Mouse (Mus musculus) hindbrain, postnatal 0 days (tissue): ENCODE measurements around the gene Lrrk2. TPM values are rescaled to one million over a fixed set of nuclear protein-coding genes. Genes with fewer than 3 reads are reported as not detected.

ENCODE experiments used
- ATAC-seq: fragments of 200-750 bp; cut with Nextera tagmentation; 2 replicates; pipeline ENCODE4 v1.8.0; 2017; ENCODE audit warnings: mild to moderate bottlenecking, moderate TSS enrichment, moderate library complexity
- DNase-seq: peaks from one replicate; pipeline ENCODE4 v3.0.0-alpha.2; 2015; ENCODE audit warnings: low spot score
- H3K27ac ChIP-seq: fragments of 300-500 bp; sonication (generic); 2 replicates; pipeline ENCODE4 v1.5.1; 2014; ENCODE audit warnings: mild to moderate bottlenecking
- H3K27me3 ChIP-seq: fragments of 300-500 bp; sonication (generic); 2 replicates; pipeline ENCODE4 v1.6.1; 2014; ENCODE audit warnings: low read length, mixed read lengths; ENCODE audit not compliant: insufficient read depth
- H3K36me3 ChIP-seq: fragments of 300-500 bp; sonication (generic); 2 replicates; pipeline ENCODE4 v1.6.1; 2014; ENCODE audit warnings: low read length, mixed read lengths; ENCODE audit not compliant: insufficient read depth
- H3K4me1 ChIP-seq: fragments of 300-500 bp; sonication (generic); 2 replicates; pipeline ENCODE4 v1.6.1; 2014; ENCODE audit warnings: antibody characterized with exemption, low read length, mixed read lengths; ENCODE audit not compliant: insufficient read depth
- H3K4me2 ChIP-seq: fragments of 300-500 bp; sonication (generic); 2 replicates; pipeline ENCODE4 v1.6.1; 2014; ENCODE audit warnings: low read depth, mild to moderate bottlenecking, low read length, moderate library complexity, mixed read lengths
- H3K4me3 ChIP-seq: fragments of 300-500 bp; sonication (generic); 2 replicates; pipeline ENCODE4 v1.5.1; 2014; ENCODE audit warnings: low read length
- H3K9ac ChIP-seq: fragments of 300-500 bp; sonication (generic); replicated peaks from 2 replicates; pipeline ENCODE4 v1.6.1; 2014; ENCODE audit warnings: mild to moderate bottlenecking, low read length, moderate library complexity, mixed read lengths
- H3K9me3 ChIP-seq: fragments of 300-500 bp; sonication (generic); 2 replicates; pipeline ENCODE4 v1.6.1; 2016; ENCODE audit warnings: low read length, mixed read lengths
- CTCF ChIP-seq: IDR thresholded peaks from 2 replicates; pipeline ENCODE4 v1.5.1; 2016; ENCODE audit warnings: antibody characterized with exemption, control low read depth, low read depth
- WGBS: fragments of 180-500 bp; shearing (Covaris S2); extraction: QIAGEN DNeasy Blood & Tissue Kit; methylation state at CpG from one replicate; pipeline ENCODE4 v1.1.7; 2014; 5-methylcytosine and 5-hydroxymethylcytosine counted together
- polyA plus RNA-seq: library from polyadenylated mRNA; unstranded; fragments of >200 nt; fragmentation: Nextera tagmentation; extraction: Ambion mirVana; gene quantifications from 2 replicates; pipeline ENCODE4 v1.2.1, GENCODE M21; 2015
- total RNA-seq: library from RNA; depleted of rRNA; stranded (reverse); fragments of >200 nt; gene quantifications from 2 replicates; pipeline ENCODE4 v1.2.3, GENCODE M21; 2014

Lrrk2 gene
- total and polyA plus RNA-seq, 2 experiments from 2014 or later, result 1.9 to 5.5 TPM

DNA sequence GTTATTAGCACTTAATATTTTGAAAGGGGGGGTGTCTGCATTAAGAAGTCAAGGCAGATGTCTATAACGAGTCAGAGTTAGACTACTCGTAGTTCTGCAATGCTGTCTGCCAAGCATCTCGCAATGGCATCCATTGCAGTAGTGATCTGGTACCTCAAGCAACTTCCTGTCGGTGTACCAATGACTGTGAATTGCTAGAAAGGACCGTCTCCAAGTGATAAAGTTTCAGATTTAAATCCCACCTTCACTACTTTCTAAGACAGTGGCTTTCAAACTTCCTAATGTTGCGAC lies 12.0 kb upstream of the Lrrk2 start:
- no peaks in the 10 kb centered on the region for H3K9me3 ChIP-seq
- no peak overlapping the region for H3K4me2 ChIP-seq
- ATAC-seq, result no peak
- H3K4me1 ChIP-seq, result no peaks in the 10 kb centered on the region
- TF ChIP-seq CTCF, result no peak
- H3K9ac ChIP-seq, result no peak overlapping the region
- no peaks in the 10 kb centered on the region for H3K36me3 ChIP-seq
- H3K27me3 ChIP-seq, result no peaks in the 10 kb centered on the region
- H3K27ac ChIP-seq, result no peak overlapping the region
- H3K4me3 ChIP-seq, result no peak overlapping the region
- DNase-seq, result no peak
- WGBS, result 91% methylated on average over 6 of the region's 6 CpGs

- no peak for DNase-seq
- no peak for TF ChIP-seq CTCF
- Histone ChIP-seq H3K36me3 (no peaks in the 10 kb centered on the region), H3K4me2 (no peak overlapping the region), H3K27ac (no peak overlapping the region), H3K9ac (no peak overlapping the region), H3K4me1 (no peaks in the 10 kb centered on the region), H3K4me3 (no peak overlapping the region), H3K9me3 (no peaks in the 10 kb centered on the region), H3K27me3 (no peaks in the 10 kb centered on the region)
- WGBS, result 84% methylated on average over 10 of the region's 10 CpGs
- no peak for ATAC-seq
Observed at GRCm38 (mm10) chr15:91664586-91665132, 8.3 kb upstream of the Lrrk2 start.

DNA sequence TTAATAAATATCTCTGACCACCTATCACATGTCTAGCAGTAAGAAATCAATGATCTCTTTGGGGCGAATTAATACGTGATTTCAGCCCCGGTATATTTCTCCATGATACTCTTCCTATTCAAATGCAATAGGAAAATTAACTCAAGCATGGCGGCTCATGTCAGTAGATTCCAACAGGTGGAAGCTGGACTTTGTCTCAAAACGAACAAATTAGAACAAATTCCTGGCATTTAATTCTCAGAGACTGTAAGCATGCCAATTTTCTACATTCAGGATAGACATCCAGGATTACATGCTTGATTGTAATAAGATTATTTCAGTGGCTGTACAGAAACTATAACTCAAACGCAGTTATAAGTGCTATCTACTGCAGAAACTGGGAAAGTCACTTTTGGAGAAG lies 7.4 kb upstream of the Lrrk2 start:
- H3K9me3 ChIP-seq, result no peaks in the 10 kb centered on the region
- H3K4me1 ChIP-seq, result no peaks in the 10 kb centered on the region
- H3K9ac ChIP-seq, result no peak overlapping the region
- H3K27ac ChIP-seq, result no peak overlapping the region
- ATAC-seq, result no peak
- no peaks in the 10 kb centered on the region for H3K36me3 ChIP-seq
- TF ChIP-seq CTCF, result no peak
- no peak overlapping the region for H3K4me2 ChIP-seq
- no peak for DNase-seq
- WGBS, result 87% methylated on average over 6 of the region's 6 CpGs
- no peak overlapping the region for H3K4me3 ChIP-seq
- H3K27me3 ChIP-seq, result no peaks in the 10 kb centered on the region

DNA sequence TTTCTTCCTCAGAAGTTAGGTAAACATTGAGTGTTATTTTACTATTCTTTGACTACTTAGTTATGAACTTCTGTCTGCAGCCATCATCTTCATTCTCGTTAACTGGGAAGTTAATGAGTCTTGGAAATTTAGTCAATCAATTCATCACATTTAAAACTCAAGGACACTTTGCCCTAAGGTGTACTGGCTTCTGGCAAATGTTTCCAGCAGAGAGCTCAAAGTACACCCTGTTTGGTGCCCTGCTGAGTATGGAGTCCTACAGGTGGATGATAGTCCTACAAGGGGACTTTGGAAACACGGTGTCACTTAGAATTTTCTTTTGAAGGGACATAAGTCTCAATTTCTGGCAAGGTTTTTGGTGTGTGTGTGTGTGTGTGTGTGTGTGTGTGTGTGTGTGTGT lies 1.8 kb upstream of the Lrrk2 start:
- no peaks in the 10 kb centered on the region for H3K27me3 ChIP-seq
- no peak for TF ChIP-seq CTCF
- no peak overlapping the region for H3K4me3 ChIP-seq
- 93% methylated on average over 2 of the region's 2 CpGs for WGBS
- H3K4me1 ChIP-seq, result peaks cover 6% of the 10 kb centered on the region
- no peak overlapping the region for H3K27ac ChIP-seq
- no peak overlapping the region for H3K4me2 ChIP-seq
- no peaks in the 10 kb centered on the region for H3K9me3 ChIP-seq
- ATAC-seq (no peak), DNase-seq (no peak)
- H3K36me3 ChIP-seq, result no peaks in the 10 kb centered on the region
- H3K9ac ChIP-seq, result no peak overlapping the region

DNA sequence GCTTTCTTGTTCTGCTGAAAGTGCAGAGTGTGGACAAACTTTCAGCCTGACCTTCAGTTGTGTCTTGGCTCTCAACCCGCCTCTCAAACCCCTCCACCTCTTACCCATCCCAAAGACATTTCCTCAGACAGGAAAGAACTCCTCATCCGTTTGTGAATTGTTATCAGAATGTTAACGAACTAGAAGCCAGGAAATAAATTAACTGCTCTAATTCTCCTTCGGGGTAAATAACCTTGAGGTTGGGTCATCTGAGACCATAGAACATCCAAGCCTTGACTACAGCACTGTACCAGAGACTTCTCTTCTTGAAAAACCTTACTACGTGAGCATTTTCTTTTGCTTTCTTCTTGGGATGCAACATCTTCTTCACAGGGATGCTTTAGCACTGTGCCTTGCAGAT lies 988 bp upstream of the Lrrk2 start:
- no peaks in the 10 kb centered on the region for H3K9me3 ChIP-seq
- no peaks in the 10 kb centered on the region for H3K36me3 ChIP-seq
- no peak for DNase-seq
- no peak overlapping the region for H3K9ac ChIP-seq
- H3K4me2 ChIP-seq, result no peak overlapping the region
- H3K27me3 ChIP-seq, result no peaks in the 10 kb centered on the region
- H3K4me1 ChIP-seq, result peaks cover 6% of the 10 kb centered on the region
- WGBS, result 74% methylated on average over 5 of the region's 5 CpGs
- TF ChIP-seq CTCF, result no peak
- H3K27ac ChIP-seq, result no peak overlapping the region
- no peak for ATAC-seq
- H3K4me3 ChIP-seq, result no peak overlapping the region

DNA sequence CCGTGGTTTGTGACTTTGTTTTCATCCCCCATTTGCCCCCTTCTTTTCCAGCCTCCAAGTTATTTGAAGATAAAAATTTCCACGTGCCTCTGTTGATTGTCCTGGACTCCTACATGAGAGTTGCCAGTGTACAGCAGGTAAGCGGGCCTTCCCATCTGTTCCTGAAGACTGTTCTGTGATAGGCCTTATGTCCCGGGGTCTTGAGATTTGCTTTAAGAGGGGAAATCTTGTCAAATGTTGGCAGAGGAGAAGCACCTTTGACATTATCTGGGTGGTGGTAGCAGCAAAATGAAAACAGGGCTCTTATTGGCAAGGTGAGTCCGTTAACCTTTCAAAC lies 562 bp downstream of the Lrrk2 start:
- Histone ChIP-seq H3K4me1 (peaks cover 6% of the 10 kb centered on the region), H3K9me3 (no peaks in the 10 kb centered on the region), H3K27me3 (no peaks in the 10 kb centered on the region), H3K4me3 (peak overlapping the region; percentile 53), H3K9ac (peak overlapping the region; percentile 63), H3K36me3 (no peaks in the 10 kb centered on the region), H3K27ac (peak overlapping the region; percentile 63; the same call in 1 of the 2 replicates), H3K4me2 (peak overlapping the region; percentile 76)
- WGBS, result 30% methylated on average over 5 of the region's 5 CpGs
- TF ChIP-seq CTCF, result no peak
- ATAC-seq (no peak), DNase-seq (no peak)

DNA sequence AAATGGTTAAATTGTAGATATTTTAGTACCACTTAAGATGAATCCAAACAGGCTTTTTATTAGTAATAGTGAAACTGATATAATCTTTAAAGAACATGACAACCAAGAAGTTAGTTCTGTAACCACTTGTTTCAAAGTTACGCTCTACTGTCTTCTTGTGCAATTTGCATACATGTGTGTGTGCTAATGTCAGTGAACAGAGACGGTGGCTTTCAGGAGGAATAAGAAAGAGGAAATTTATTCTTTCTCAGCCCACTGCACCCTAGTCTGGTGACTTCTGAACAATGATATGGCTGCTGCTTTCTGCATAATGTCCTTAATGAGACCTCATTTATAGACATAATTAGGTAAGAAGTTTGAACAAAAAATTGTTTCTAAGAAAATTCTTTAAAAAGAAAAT lies 7.1 kb downstream of the Lrrk2 start:
- 71% methylated on average over 2 of the region's 2 CpGs for WGBS
- Histone ChIP-seq H3K27ac (no peak overlapping the region), H3K4me3 (no peak overlapping the region), H3K4me1 (no peaks in the 10 kb centered on the region), H3K36me3 (no peaks in the 10 kb centered on the region; the same call in 1 of the 2 replicates), H3K27me3 (no peaks in the 10 kb centered on the region), H3K9me3 (no peaks in the 10 kb centered on the region), H3K4me2 (no peak overlapping the region), H3K9ac (no peak overlapping the region)
- no peak for DNase-seq
- no peak for ATAC-seq
- no peak for TF ChIP-seq CTCF
